Mouse (Mus musculus): ENCODE data around the gene Unc13b. TPM values are rescaled to one million over a fixed set of nuclear protein-coding genes. Genes with fewer than 3 reads are reported as not detected.

Unc13b gene
- polyA plus RNA-seq, 1 experiment from 2014 or later, result 17.5 TPM

GRCm38 (mm10) chr4:43209081-43209579 lies 150.4 kb downstream of the Unc13b start:
- WGBS, result 2% methylated on average over 8 of the region's 8 CpGs

GRCm38 (mm10) chr4:43209673-43210072 lies 150.9 kb downstream of the Unc13b start:
- H3K36me3 ChIP-seq (ENCODE audit: control insufficient read depth, insufficient read depth, low read length), result no peaks in the 10 kb centered on the region
- H3K9ac ChIP-seq (replicated peaks; ENCODE audit: low read depth, low read length), result peak overlapping the region; percentile 9; the same call in 1 of the 2 replicates
- no peak overlapping the region for H3K27ac ChIP-seq (ENCODE audit: low read depth, low read length)
- H3K4me2 ChIP-seq (ENCODE audit: low read depth, low read length), result peak overlapping the region; percentile 42
- H3K4me3 ChIP-seq (ENCODE audit: low read depth, low read length), result peak overlapping the region; percentile 17
- peak; percentile 46; the same call in 1 of the 2 replicates for ATAC-seq (ENCODE audit: low read depth)
- no peaks in the 10 kb centered on the region for H3K27me3 ChIP-seq (ENCODE audit: control insufficient read depth, insufficient read depth, low read length)
- 35% methylated on average over 6 of the region's 6 CpGs for WGBS
- H3K9me3 ChIP-seq (ENCODE audit: control insufficient read depth, low read length), result no peaks in the 10 kb centered on the region
- H3K4me1 ChIP-seq (ENCODE audit: control insufficient read depth, insufficient read depth, low read length), result peaks cover 4% of the 10 kb centered on the region

More at GRCm38 (mm10) chr4:43209081-43209579, 150.4 kb downstream of the Unc13b start:
- Histone ChIP-seq H3K9me3 (ENCODE audit: control insufficient read depth, low read length) (no peaks in the 10 kb centered on the region), H3K27me3 (ENCODE audit: control insufficient read depth, insufficient read depth, low read length) (no peaks in the 10 kb centered on the region), H3K4me3 (ENCODE audit: low read depth, low read length) (peak overlapping the region; percentile 17), H3K36me3 (ENCODE audit: control insufficient read depth, insufficient read depth, low read length) (no peaks in the 10 kb centered on the region), H3K4me1 (ENCODE audit: control insufficient read depth, insufficient read depth, low read length) (peaks cover 4% of the 10 kb centered on the region), H3K4me2 (ENCODE audit: low read depth, low read length) (peak overlapping the region; percentile 42), H3K9ac (replicated peaks; ENCODE audit: low read depth, low read length) (peak overlapping the region; percentile 9; the same call in 1 of the 2 replicates), H3K27ac (ENCODE audit: low read depth, low read length) (peak overlapping the region; percentile 55)
- ATAC-seq (ENCODE audit: low read depth), result peak; percentile 90; the same call in 1 of the 2 replicates

- Histone ChIP-seq H3K27me3 (ENCODE audit: control insufficient read depth, insufficient read depth, low read length) (no peaks in the 10 kb centered on the region), H3K9me3 (ENCODE audit: control insufficient read depth, low read length) (no peaks in the 10 kb centered on the region), H3K9ac (replicated peaks; ENCODE audit: low read depth, low read length) (no peak overlapping the region), H3K36me3 (ENCODE audit: control insufficient read depth, insufficient read depth, low read length) (no peaks in the 10 kb centered on the region), H3K27ac (ENCODE audit: low read depth, low read length) (no peak overlapping the region), H3K4me2 (ENCODE audit: low read depth, low read length) (no peak overlapping the region), H3K4me1 (ENCODE audit: control insufficient read depth, insufficient read depth, low read length) (no peaks in the 10 kb centered on the region), H3K4me3 (ENCODE audit: low read depth, low read length) (no peak overlapping the region)
- WGBS, result 89% methylated on average over 3 of the region's 3 CpGs
- no peak for ATAC-seq (ENCODE audit: low read depth)
These were observed 157.7 kb downstream of the Unc13b start for GRCm38 (mm10) chr4:43216491-43216890.

GRCm38 (mm10) chr4:43217997-43218396 lies 159.2 kb downstream of the Unc13b start:
- H3K4me3 ChIP-seq (ENCODE audit: low read depth, low read length), result no peak overlapping the region
- no peaks in the 10 kb centered on the region for H3K9me3 ChIP-seq (ENCODE audit: control insufficient read depth, low read length)
- no peak overlapping the region for H3K4me2 ChIP-seq (ENCODE audit: low read depth, low read length)
- H3K27ac ChIP-seq (ENCODE audit: low read depth, low read length), result no peak overlapping the region
- no peaks in the 10 kb centered on the region for H3K27me3 ChIP-seq (ENCODE audit: control insufficient read depth, insufficient read depth, low read length)
- no peaks in the 10 kb centered on the region for H3K36me3 ChIP-seq (ENCODE audit: control insufficient read depth, insufficient read depth, low read length)
- 95% methylated on average over 1 of the region's 1 CpGs for WGBS
- ATAC-seq (ENCODE audit: low read depth), result no peak
- no peak overlapping the region for H3K9ac ChIP-seq (replicated peaks; ENCODE audit: low read depth, low read length)
- H3K4me1 ChIP-seq (ENCODE audit: control insufficient read depth, insufficient read depth, low read length), result no peaks in the 10 kb centered on the region

- 92% methylated on average over 3 of the region's 3 CpGs for WGBS
- no peaks in the 10 kb centered on the region for H3K9me3 ChIP-seq (ENCODE audit: control insufficient read depth, low read length)
- no peaks in the 10 kb centered on the region; the same call in 1 of the 2 replicates for H3K36me3 ChIP-seq (ENCODE audit: control insufficient read depth, insufficient read depth, low read length)
- H3K27ac ChIP-seq (ENCODE audit: low read depth, low read length), result no peak overlapping the region
- no peak for ATAC-seq (ENCODE audit: low read depth)
- H3K9ac ChIP-seq (replicated peaks; ENCODE audit: low read depth, low read length), result no peak overlapping the region
- H3K27me3 ChIP-seq (ENCODE audit: control insufficient read depth, insufficient read depth, low read length), result no peaks in the 10 kb centered on the region
- H3K4me2 ChIP-seq (ENCODE audit: low read depth, low read length), result no peak overlapping the region
- H3K4me3 ChIP-seq (ENCODE audit: low read depth, low read length), result no peak overlapping the region
- H3K4me1 ChIP-seq (ENCODE audit: control insufficient read depth, insufficient read depth, low read length), result no peaks in the 10 kb centered on the region
These were observed 173.1 kb downstream of the Unc13b start for GRCm38 (mm10) chr4:43231821-43232220.

GRCm38 (mm10) chr4:43232985-43233384 lies 174.2 kb downstream of the Unc13b start:
- H3K4me3 ChIP-seq (ENCODE audit: low read depth, low read length), result no peak overlapping the region
- H3K27me3 ChIP-seq (ENCODE audit: control insufficient read depth, insufficient read depth, low read length), result no peaks in the 10 kb centered on the region
- H3K9me3 ChIP-seq (ENCODE audit: control insufficient read depth, low read length), result no peaks in the 10 kb centered on the region
- H3K36me3 ChIP-seq (ENCODE audit: control insufficient read depth, insufficient read depth, low read length), result peaks cover 4% of the 10 kb centered on the region; the same call in 1 of the 2 replicates
- H3K4me2 ChIP-seq (ENCODE audit: low read depth, low read length), result no peak overlapping the region
- 86% methylated on average over 1 of the region's 1 CpGs for WGBS
- H3K27ac ChIP-seq (ENCODE audit: low read depth, low read length), result no peak overlapping the region
- H3K9ac ChIP-seq (replicated peaks; ENCODE audit: low read depth, low read length), result no peak overlapping the region
- no peaks in the 10 kb centered on the region for H3K4me1 ChIP-seq (ENCODE audit: control insufficient read depth, insufficient read depth, low read length)
- ATAC-seq (ENCODE audit: low read depth), result no peak

- no peak overlapping the region for H3K4me3 ChIP-seq (ENCODE audit: low read depth, low read length)
- no peak overlapping the region for H3K27ac ChIP-seq (ENCODE audit: low read depth, low read length)
- H3K9me3 ChIP-seq (ENCODE audit: control insufficient read depth, low read length), result no peaks in the 10 kb centered on the region
- no peak overlapping the region for H3K9ac ChIP-seq (replicated peaks; ENCODE audit: low read depth, low read length)
- H3K4me1 ChIP-seq (ENCODE audit: control insufficient read depth, insufficient read depth, low read length), result no peaks in the 10 kb centered on the region
- no peak for ATAC-seq (ENCODE audit: low read depth)
- peaks cover 7% of the 10 kb centered on the region; the same call in 1 of the 2 replicates for H3K36me3 ChIP-seq (ENCODE audit: control insufficient read depth, insufficient read depth, low read length)
- H3K27me3 ChIP-seq (ENCODE audit: control insufficient read depth, insufficient read depth, low read length), result no peaks in the 10 kb centered on the region
- no peak overlapping the region for H3K4me2 ChIP-seq (ENCODE audit: low read depth, low read length)
- whole genome bisulfite sequencing, result 92% methylated on average over 6 of the region's 6 CpGs
These were observed 174.7 kb downstream of the Unc13b start for GRCm38 (mm10) chr4:43233489-43233888.

GRCm38 (mm10) chr4:43236898-43237297 lies 178.1 kb downstream of the Unc13b start:
- WGBS, result 94% methylated on average over 9 of the region's 9 CpGs
- H3K9ac ChIP-seq (replicated peaks; ENCODE audit: low read depth, low read length), result no peak overlapping the region
- no peak overlapping the region for H3K4me3 ChIP-seq (ENCODE audit: low read depth, low read length)
- H3K4me2 ChIP-seq (ENCODE audit: low read depth, low read length), result no peak overlapping the region
- ATAC-seq (ENCODE audit: low read depth), result no peak
- no peak overlapping the region for H3K27ac ChIP-seq (ENCODE audit: low read depth, low read length)
- no peaks in the 10 kb centered on the region for H3K27me3 ChIP-seq (ENCODE audit: control insufficient read depth, insufficient read depth, low read length)
- no peaks in the 10 kb centered on the region for H3K4me1 ChIP-seq (ENCODE audit: control insufficient read depth, insufficient read depth, low read length)
- peaks cover 7% of the 10 kb centered on the region; the same call in 1 of the 2 replicates for H3K36me3 ChIP-seq (ENCODE audit: control insufficient read depth, insufficient read depth, low read length)
- H3K9me3 ChIP-seq (ENCODE audit: control insufficient read depth, low read length), result no peaks in the 10 kb centered on the region

GRCm38 (mm10) chr4:43240716-43241115 lies 182.0 kb downstream of the Unc13b start:
- ATAC-seq (ENCODE audit: low read depth), result no peak
- no peak overlapping the region for H3K4me3 ChIP-seq (ENCODE audit: low read depth, low read length)
- H3K4me1 ChIP-seq (ENCODE audit: control insufficient read depth, insufficient read depth, low read length), result no peaks in the 10 kb centered on the region
- H3K9ac ChIP-seq (replicated peaks; ENCODE audit: low read depth, low read length), result no peak overlapping the region
- WGBS, result 76% methylated on average over 1 of the region's 1 CpGs
- peaks cover 7% of the 10 kb centered on the region; the same call in 1 of the 2 replicates for H3K36me3 ChIP-seq (ENCODE audit: control insufficient read depth, insufficient read depth, low read length)
- no peaks in the 10 kb centered on the region for H3K27me3 ChIP-seq (ENCODE audit: control insufficient read depth, insufficient read depth, low read length)
- H3K27ac ChIP-seq (ENCODE audit: low read depth, low read length), result no peak overlapping the region
- no peak overlapping the region for H3K4me2 ChIP-seq (ENCODE audit: low read depth, low read length)
- H3K9me3 ChIP-seq (ENCODE audit: control insufficient read depth, low read length), result no peaks in the 10 kb centered on the region

Measured in neural tube, embryonic 14.5 days (tissue).